Mouse (Mus musculus) brown adipose tissue, adult 24 weeks (tissue): ENCODE results near the gene Scnn1a. TPM values are rescaled to one million over a fixed set of nuclear protein-coding genes. Genes with fewer than 3 reads are reported as not detected.

Experiments
- H3K27ac ChIP-seq: fragments of 200-500 bp; replicated peaks from 2 replicates; pipeline ENCODE4 v1.5.1; 2012; ENCODE audit warnings: low read depth, mild to moderate bottlenecking, low read length
- H3K4me1 ChIP-seq: fragments of 200-500 bp; 2 replicates; pipeline ENCODE4 v1.6.1; 2012; ENCODE audit warnings: low read length, mixed read lengths; ENCODE audit not compliant: control insufficient read depth, insufficient read depth, insufficient read length
- H3K4me3 ChIP-seq: fragments of 200-500 bp; 2 replicates; pipeline ENCODE4 v1.5.1; 2012; ENCODE audit warnings: low read depth, mild to moderate bottlenecking, low read length, moderate library complexity; ENCODE audit not compliant: insufficient read depth
- polyA plus RNA-seq: library from polyadenylated mRNA; stranded (reverse); fragments of >200 nt; gene quantifications from 2 replicates; pipeline ENCODE4 v1.2.4, GENCODE M21; 2012; ENCODE audit not compliant: missing spikeins, insufficient read depth, insufficient read length

Gene Scnn1a
- polyA plus RNA-seq, 1 experiment: 1.1 TPM

DNA sequence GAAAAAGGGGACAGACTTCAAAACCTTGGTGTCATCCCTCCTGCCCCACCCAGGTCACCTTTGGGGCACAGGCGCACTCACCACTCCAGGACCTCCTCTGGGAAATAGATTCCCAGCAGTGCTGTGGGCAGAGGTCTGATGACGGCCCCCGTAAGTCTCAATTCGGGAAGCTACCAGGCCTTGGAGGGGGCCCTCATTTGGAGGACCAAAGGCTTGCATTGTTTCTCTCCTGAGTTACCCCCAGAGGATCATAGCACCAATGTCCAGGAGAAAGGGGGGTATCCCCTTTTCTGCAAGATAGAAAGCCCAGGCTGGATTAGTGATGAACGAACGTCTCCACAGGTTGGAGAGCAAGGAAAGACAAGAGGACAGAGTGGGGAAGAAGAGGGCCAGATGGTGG is 58.2 kb downstream of the Scnn1a start:
- Histone ChIP-seq H3K4me3 (0 out of 2 replicates have a peak overlapping the region, but pooled peaks have one; percentile 8), H3K27ac (no peak overlapping the region), H3K4me1 (peaks cover 15% of the 10 kb centered on the region)

DNA sequence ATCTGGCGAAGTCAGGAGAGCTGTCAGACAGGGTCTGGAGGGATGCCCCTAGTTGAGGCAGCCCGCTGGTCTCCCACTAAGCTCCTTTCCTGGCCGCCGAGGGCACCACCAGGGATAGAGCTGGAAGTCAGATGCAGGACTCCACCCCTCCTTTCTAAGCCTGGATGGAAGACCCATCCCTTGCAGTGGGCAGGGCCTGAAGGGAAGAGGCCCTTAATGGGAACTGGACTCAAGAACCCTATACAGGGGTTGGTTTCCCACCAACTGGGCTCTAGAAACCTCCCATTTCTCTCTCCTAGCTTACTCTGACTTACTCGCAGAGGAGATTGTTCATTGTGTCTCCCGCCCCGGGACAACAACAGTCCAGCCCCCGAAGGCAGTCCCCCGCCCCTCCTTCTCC is 59.3 kb downstream of the Scnn1a start:
- H3K27ac ChIP-seq: no peak overlapping the region
- peaks cover 15% of the 10 kb centered on the region for H3K4me1 ChIP-seq
- H3K4me3 ChIP-seq: no peak overlapping the region

DNA sequence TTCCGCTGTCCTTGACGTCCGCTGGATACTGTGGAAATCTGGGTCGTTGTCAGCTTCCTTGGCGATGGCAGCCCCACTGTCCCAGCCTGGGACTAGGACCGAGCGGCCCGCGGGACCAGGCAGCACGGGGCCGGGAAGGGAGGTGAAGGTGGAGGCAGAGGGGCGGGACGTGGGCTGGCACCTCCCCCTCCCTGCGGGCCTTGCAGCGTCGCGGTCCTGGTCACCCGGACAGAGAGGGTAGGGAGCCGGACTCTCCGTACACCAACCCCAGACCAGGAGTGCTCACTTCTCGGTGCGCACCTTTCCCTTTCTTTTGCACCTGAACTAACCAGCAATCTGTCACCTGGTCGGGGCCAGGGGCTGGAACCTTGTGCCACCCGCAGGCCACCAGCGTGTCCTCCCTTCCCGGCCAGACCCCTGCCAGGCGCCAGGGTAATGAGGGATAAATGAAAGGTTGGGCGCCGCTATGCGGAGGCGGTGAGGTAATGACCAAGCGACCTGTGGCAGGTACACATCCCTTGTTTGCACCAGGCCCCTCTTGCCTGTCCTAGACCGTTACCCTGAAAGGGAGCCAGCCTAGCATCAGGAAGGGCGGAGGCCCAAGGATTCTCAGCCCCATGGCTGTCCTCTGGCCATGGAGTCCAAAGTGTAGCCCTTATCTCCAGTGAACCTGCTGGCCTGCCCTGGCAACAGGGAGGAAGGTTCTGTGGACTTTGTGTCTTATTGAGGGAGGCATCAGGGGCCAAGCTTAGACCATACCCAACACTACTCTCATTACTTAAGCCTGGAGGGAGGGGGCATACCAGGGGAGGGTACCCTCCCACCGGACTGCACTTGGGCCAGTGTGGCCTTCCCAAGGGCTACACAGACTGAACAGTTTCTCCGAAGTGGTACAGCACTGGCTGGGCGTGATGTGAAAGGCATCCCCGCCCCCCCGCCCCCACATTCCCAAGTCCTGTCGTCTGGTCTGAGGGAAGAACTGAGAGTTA is 60.2 kb downstream of the Scnn1a start, which contains the start of gene Plekhg6:
Gene Plekhg6 (minus strand): TSS at position 422 of the 989 bp plus-strand sequence.
- peak within 1 kb of the TSS; percentile 41; the same call in 1 of the 2 replicates for H3K4me3 ChIP-seq
- H3K27ac ChIP-seq: no peak within 1 kb of the TSS

DNA sequence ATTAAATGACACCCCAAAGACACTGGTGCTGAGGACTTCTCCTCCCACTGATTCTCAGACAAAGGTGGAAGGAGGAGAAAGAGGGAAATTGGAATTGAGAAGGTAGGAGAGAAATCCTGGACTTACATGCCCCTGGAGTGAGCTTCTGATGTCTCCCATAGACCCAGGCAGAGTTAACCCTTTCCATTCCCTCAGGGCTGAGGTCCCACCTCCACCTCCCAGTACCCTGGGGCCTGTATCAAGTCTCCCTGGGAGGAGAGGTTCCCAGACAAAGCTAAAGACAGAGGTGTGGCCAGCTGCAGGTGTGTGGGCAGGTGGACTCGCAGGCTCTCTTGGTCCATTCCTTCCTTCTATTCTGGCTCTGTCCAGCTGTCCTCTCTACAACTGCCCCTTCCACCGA is 61.6 kb downstream of the Scnn1a start:
- Histone ChIP-seq H3K4me1 (peaks cover 15% of the 10 kb centered on the region), H3K27ac (no peak overlapping the region), H3K4me3 (no peak overlapping the region)

More for the DNA sequence above, 60.2 kb downstream of the Scnn1a start, which contains the start of gene Plekhg6:
- peaks cover 15% of the 10 kb centered on the region for H3K4me1 ChIP-seq

DNA sequence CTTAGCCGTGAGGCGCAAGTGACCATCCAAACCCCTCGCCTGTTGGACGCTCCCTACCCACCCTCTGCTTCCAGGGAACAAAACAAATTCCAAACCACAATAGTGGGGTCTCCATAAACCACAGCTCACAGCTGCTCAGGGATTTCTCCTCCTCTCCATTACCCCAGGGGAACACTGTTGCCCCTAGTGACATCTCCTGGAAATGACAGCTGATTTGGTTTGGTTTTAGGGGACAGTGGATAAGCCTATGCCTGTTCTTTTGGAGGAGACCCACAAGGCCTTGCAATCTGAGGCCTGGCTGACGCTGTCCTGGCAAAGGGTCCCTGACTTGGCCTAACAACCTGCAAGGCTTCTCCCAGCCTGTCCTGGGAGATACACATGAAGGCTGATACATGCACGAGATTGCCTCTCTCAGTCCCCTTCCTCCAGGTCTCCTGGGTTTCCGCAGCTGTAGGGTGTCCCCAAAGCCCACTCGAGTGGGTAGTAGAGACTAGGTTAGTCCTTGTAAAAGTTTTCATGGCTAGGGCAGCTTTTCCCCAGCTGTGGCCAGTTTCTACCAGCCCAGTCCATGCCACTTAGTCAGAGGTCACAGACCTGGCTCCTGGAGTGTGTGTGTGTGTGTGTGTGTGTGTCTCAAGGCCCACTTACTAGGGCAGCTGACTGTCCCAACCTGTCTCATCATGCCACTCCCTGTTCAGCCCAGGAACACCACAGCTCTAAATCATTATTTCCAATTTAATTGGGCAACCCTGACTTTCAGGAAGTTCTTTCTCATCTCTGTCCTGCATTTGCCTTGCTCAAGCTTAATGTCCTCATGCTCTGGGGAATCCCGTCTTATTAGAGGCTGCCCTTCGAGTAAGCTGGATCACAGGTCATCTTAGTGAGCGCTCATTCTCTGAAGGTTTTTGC is 64.9 kb downstream of the Scnn1a start:
- Histone ChIP-seq H3K4me1 (no peaks in the 10 kb centered on the region), H3K4me3 (no peak overlapping the region), H3K27ac (no peak overlapping the region)

DNA sequence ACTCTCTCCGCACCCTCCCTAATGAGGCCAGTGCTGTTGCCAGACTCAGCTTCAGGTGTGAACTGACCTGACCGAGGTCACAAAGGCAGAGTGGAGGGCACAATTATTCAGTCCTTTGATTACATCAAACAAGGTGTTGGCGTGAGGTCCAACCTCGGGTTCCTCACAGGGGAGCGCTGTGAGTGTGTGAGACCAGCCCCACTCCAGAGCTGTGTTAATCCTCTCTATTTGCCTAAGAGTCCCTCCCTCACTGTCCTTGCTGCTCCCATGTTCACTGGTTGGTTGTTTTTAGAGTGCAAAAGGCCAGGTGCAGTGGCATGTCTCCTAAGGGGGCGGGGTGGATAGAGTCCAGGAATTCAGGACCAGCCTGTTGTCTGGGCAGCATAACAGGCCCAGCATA is 65.6 kb downstream of the Scnn1a start:
- Histone ChIP-seq H3K27ac (no peak overlapping the region), H3K4me3 (no peak overlapping the region), H3K4me1 (no peaks in the 10 kb centered on the region)

DNA sequence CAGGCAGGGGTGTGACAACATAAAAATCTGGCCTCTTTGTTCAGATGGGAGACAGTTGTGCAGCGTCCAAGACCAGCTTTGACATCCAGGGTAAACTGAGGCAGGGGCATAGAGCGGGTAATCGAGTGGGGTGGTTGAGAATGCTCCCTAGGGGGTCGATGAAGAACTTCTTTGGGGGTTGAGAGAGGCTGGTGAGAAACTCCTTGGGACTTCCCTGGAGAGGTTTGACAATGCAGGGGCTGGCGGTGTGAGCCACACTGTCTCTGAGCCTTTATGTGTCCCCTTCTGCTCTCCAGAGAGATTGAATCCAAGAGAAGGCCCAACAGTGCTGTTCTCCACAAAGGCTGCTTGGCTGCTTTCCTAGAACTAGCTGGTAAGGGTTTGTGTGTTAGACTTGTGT is 69.4 kb downstream of the Scnn1a start:
- H3K4me3 ChIP-seq: no peak overlapping the region
- no peaks in the 10 kb centered on the region for H3K4me1 ChIP-seq
- no peak overlapping the region for H3K27ac ChIP-seq

Other genes starting within 250 kb of the Scnn1a start
- gene Chd4, start 224.7 kb upstream of the Scnn1a start, polyA plus RNA-seq: 73.3 and 90.8 TPM in 2 replicates
- gene Nop2, start 188.8 kb upstream of the Scnn1a start, polyA plus RNA-seq: 10.0 and 16.0 TPM in 2 replicates
- 2.9 and 3.2 TPM in 2 replicates for gene Iffo1, start 175.4 kb upstream of the Scnn1a start, polyA plus RNA-seq
- gene Gapdh, start 154.2 kb upstream of the Scnn1a start, polyA plus RNA-seq: 1,014 and 1,139 TPM in 2 replicates
- 7.5 and 9.2 TPM in 2 replicates for gene Ncapd2, start 129.0 kb upstream of the Scnn1a start, polyA plus RNA-seq
- 316 and 439 TPM in 2 replicates for gene Mrpl51, start 128.9 kb upstream of the Scnn1a start, polyA plus RNA-seq
- 5.4 and 7.7 TPM in 2 replicates for gene Vamp1, start 105.1 kb upstream of the Scnn1a start, polyA plus RNA-seq
- 16.1 and 24.1 TPM in 2 replicates for gene Tapbpl, start 88.8 kb upstream of the Scnn1a start, polyA plus RNA-seq
- gene Cd27, start 83.6 kb upstream of the Scnn1a start, polyA plus RNA-seq: not detected in 2 replicates
- not detected in 2 replicates for gene Tuba3a, start 34.6 kb upstream of the Scnn1a start, polyA plus RNA-seq
- gene Ltbr, start 6.8 kb upstream of the Scnn1a start, polyA plus RNA-seq: 30.9 and 34.5 TPM in 2 replicates
- gene Tnfrsf1a, start 28.7 kb downstream of the Scnn1a start, polyA plus RNA-seq: 52.3 and 69.7 TPM in 2 replicates
- 0.33 TPM in 1 of 2 replicates, not detected in the other for gene Plekhg6, start 60.1 kb downstream of the Scnn1a start, polyA plus RNA-seq
- 13.5 and 22.6 TPM in 2 replicates for gene Cd9, start 174.1 kb downstream of the Scnn1a start, polyA plus RNA-seq
- 6.6 and 7.6 TPM in 2 replicates for gene Vwf, start 226.1 kb downstream of the Scnn1a start, polyA plus RNA-seq